Mouse (Mus musculus) CD4-positive, CD25-positive, alpha-beta regulatory T cell, adult 2 months (primary cell): ENCODE measurements at regions not wholly inside any gene's neighbourhood (a gene's known extent, or its start where the extent isn't known, plus 50 kb on each side); places are given as distances from the start of the nearest gene placed in this dataset.
A peak's percentile ranks its signal among the peaks of the same experiment; 100 is the strongest.

Source experiments
- DNase-seq: peaks from one replicate; pipeline ENCODE4 v3.0.0-alpha.2; 2012; ENCODE audit warnings: low read depth, low spot score

- DNase-seq, result no peak
Observed at GRCm38 (mm10) chr2:167878255-167878865, 53.5 kb upstream of the Ptpn1 start.

- no peak for DNase-seq
Observed at GRCm38 (mm10) chr2:167877254-167877870, 54.5 kb upstream of the Ptpn1 start.

- DNase-seq, result no peak
Observed at GRCm38 (mm10) chr2:167872507-167872906, 59.4 kb upstream of the Ptpn1 start.

GRCm38 (mm10) chr2:167870153-167870552, 61.7 kb upstream of the Ptpn1 start:
- DNase-seq, result no peak

- no peak for DNase-seq
Observed at GRCm38 (mm10) chr2:167866751-167867150, 65.1 kb upstream of the Ptpn1 start.

GRCm38 (mm10) chr2:167865525-167865924, 66.3 kb upstream of the Ptpn1 start:
- no peak for DNase-seq

GRCm38 (mm10) chr2:167864672-167865071, 67.2 kb upstream of the Ptpn1 start:
- no peak for DNase-seq

- no peak for DNase-seq
Observed at GRCm38 (mm10) chr2:167864228-167864627, 67.6 kb upstream of the Ptpn1 start.

GRCm38 (mm10) chr2:167863616-167864015, 68.2 kb upstream of the Ptpn1 start:
- DNase-seq, result no peak

- DNase-seq, result no peak
Observed at GRCm38 (mm10) chr2:167861178-167861520, 70.7 kb upstream of the Ptpn1 start.

- DNase-seq, result no peak
Observed at GRCm38 (mm10) chr2:167860457-167861177, 71.2 kb upstream of the Ptpn1 start.

- DNase-seq, result peak; percentile 74
Observed at GRCm38 (mm10) chr2:167859575-167859974, 72.3 kb upstream of the Ptpn1 start.

GRCm38 (mm10) chr2:167858346-167858745, 73.5 kb upstream of the Ptpn1 start:
- DNase-seq, result no peak

- DNase-seq, result no peak
Observed at GRCm38 (mm10) chr2:167857911-167858310, 73.9 kb upstream of the Ptpn1 start.

GRCm38 (mm10) chr2:167856920-167857475, 74.9 kb upstream of the Ptpn1 start:
- DNase-seq, result no peak

- no peak for DNase-seq
Observed at GRCm38 (mm10) chr2:167856020-167856419, 75.8 kb upstream of the Ptpn1 start.

- no peak for DNase-seq
Observed at GRCm38 (mm10) chr2:167854060-167854459, 77.8 kb upstream of the Ptpn1 start.

- DNase-seq, result no peak
Observed at GRCm38 (mm10) chr2:167853411-167853821, 78.4 kb upstream of the Ptpn1 start.

GRCm38 (mm10) chr2:167852582-167852981, 79.3 kb upstream of the Ptpn1 start:
- no peak for DNase-seq

- DNase-seq, result no peak
Observed at GRCm38 (mm10) chr2:167851216-167851896, 80.5 kb upstream of the Ptpn1 start.

- no peak for DNase-seq
Observed at GRCm38 (mm10) chr2:167849999-167850552, 81.8 kb upstream of the Ptpn1 start.
